Mouse (Mus musculus): ENCODE measurements at regions not wholly inside any gene's neighbourhood (a gene's known extent, or its start where the extent isn't known, plus 50 kb on each side); places are given as distances from the start of the nearest gene placed in this dataset.

DNA sequence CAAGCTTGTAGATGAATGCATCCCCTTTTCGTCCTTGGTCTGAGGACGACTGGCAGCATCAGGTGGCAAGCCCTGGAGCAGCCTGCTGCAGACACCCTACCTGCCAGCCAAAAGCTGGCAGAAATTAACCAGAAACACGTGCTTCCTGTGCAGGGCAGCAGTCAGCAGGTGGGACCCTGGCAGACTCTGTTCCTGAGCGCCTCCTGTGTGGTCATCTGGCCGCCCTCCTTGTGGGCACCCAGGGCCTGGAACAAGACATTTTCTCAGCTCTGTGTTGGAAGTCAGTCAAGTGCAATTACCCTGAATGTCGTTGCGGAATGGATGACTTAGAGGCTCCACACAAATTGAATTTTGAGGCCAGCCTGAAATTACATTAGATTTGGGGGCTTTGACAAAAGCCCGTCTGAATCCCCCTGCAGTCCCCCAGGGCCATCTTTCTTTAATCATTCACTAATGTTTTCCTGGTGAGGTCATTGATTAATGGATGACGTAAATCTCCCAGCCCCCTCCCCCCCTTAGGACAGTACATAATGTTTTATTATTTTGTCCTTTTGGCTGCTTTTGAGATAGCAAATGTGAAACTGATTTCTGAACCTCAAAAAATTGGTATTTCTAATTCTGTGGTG lies 91.8 kb upstream of the Hhip start:
- TF ChIP-seq CTCF (IDR thresholded peaks at IDR 0.05): no peak
- TF ChIP-seq POLR2A (IDR thresholded peaks at IDR 0.05; ENCODE audit: insufficient read depth, low read depth, low read length): no peak
